Mouse (Mus musculus) forebrain, postnatal 0 days (tissue): ENCODE results near the gene Armh1. TPM values are rescaled to one million over a fixed set of nuclear protein-coding genes. Genes with fewer than 3 reads are reported as not detected.

ENCODE experiments used
- ATAC-seq: fragments of 200-750 bp; cut with Nextera tagmentation; 2 replicates; pipeline ENCODE4 v1.8.0; 2017; ENCODE audit warnings: mild to moderate bottlenecking, moderate library complexity
- DNase-seq: peaks from one replicate; pipeline ENCODE4 v3.0.0-alpha.2; 2015
- H3K27ac ChIP-seq: fragments of 300-500 bp; sonication (generic); 2 replicates; pipeline ENCODE4 v1.5.1; 2014; ENCODE audit warnings: low read depth, mild to moderate bottlenecking, antibody characterized with exemption, low read length, moderate library complexity, mixed read lengths
- H3K27me3 ChIP-seq: fragments of 300-500 bp; sonication (generic); 2 replicates; pipeline ENCODE4 v1.6.1; 2014; ENCODE audit warnings: mild to moderate bottlenecking, low read length, mixed read lengths; ENCODE audit not compliant: insufficient read depth
- H3K36me3 ChIP-seq: fragments of 300-500 bp; sonication (generic); 2 replicates; pipeline ENCODE4 v1.6.1; 2014; ENCODE audit warnings: mild to moderate bottlenecking, moderate library complexity; ENCODE audit not compliant: insufficient read depth
- H3K4me1 ChIP-seq: fragments of 300-500 bp; sonication (generic); 2 replicates; pipeline ENCODE4 v1.6.1; 2014; ENCODE audit warnings: antibody characterized with exemption; ENCODE audit not compliant: insufficient read depth
- H3K4me2 ChIP-seq: fragments of 300-500 bp; sonication (generic); 2 replicates; pipeline ENCODE4 v1.6.1; 2014; ENCODE audit warnings: low read depth, mild to moderate bottlenecking, moderate library complexity
- H3K4me3 ChIP-seq: fragments of 300-500 bp; sonication (generic); 2 replicates; pipeline ENCODE4 v1.5.1; 2014; ENCODE audit warnings: low read depth, low read length, mixed read lengths
- H3K9ac ChIP-seq: fragments of 300-500 bp; sonication (generic); 2 replicates; pipeline ENCODE4 v1.6.1; 2014; ENCODE audit warnings: mild to moderate bottlenecking
- H3K9me3 ChIP-seq: fragments of 300-500 bp; sonication (generic); 2 replicates; pipeline ENCODE4 v1.6.1; 2016; ENCODE audit warnings: low read length
- CTCF ChIP-seq: sonication (generic); IDR thresholded peaks from 2 replicates; pipeline ENCODE4 v1.5.1; 2016; ENCODE audit warnings: antibody characterized with exemption, control low read depth, low read depth
- WGBS: fragments of 180-500 bp; shearing (Covaris S2); extraction: QIAGEN DNeasy Blood & Tissue Kit; methylation state at CpG from one replicate; pipeline ENCODE4 v1.1.7; 2014; 5-methylcytosine and 5-hydroxymethylcytosine counted together
- polyA plus RNA-seq: library from polyadenylated mRNA; unstranded; fragments of >200 nt; fragmentation: Nextera tagmentation; extraction: Ambion mirVana; gene quantifications from 2 replicates; pipeline ENCODE4 v1.2.1, GENCODE M21; 2015
- total RNA-seq: library from RNA; depleted of rRNA; stranded (reverse); fragments of >200 nt; gene quantifications from 2 replicates; pipeline ENCODE4 v1.2.3, GENCODE M21; 2014; rRNA removed

The Armh1 gene
- total RNA-seq (1.5 and 1.8 TPM in 2 replicates), polyA plus RNA-seq (2.0 and 2.5 TPM in 2 replicates)

- no peaks in the 10 kb centered on the region for H3K4me1 ChIP-seq
- no peaks in the 10 kb centered on the region for H3K27me3 ChIP-seq
- H3K4me3 ChIP-seq, result peak within 1 kb of the TSS; percentile 52
- peak within 1 kb of the TSS; percentile 71 for H3K9ac ChIP-seq
- no peaks in the 10 kb centered on the region for H3K9me3 ChIP-seq
- 1% methylated on average over 41 of the region's 43 CpGs for WGBS
- H3K27ac ChIP-seq, result peak within 1 kb of the TSS; percentile 42; the same call in 1 of the 2 replicates
- peak; percentile 86 for DNase-seq
- no peak for TF ChIP-seq CTCF
- peak within 1 kb of the TSS; percentile 63 for H3K4me2 ChIP-seq
- peak; percentile 96 for ATAC-seq
- no peaks in the 10 kb centered on the region for H3K36me3 ChIP-seq
Observed at GRCm38 (mm10) chr4:117251801-117252316, at the start of gene Armh1, which contains the start of gene Tmem53. Gene Armh1, minus strand, starts transcription at chr4:117252125. Gene Tmem53, plus strand, starts transcription at chr4:117251951.

GRCm38 (mm10) chr4:117299921-117300320 lies 48.0 kb upstream of the Armh1 start:
- no peak overlapping the region for H3K27ac ChIP-seq
- H3K9ac ChIP-seq, result no peak overlapping the region
- no peak for TF ChIP-seq CTCF
- no peak overlapping the region for H3K4me3 ChIP-seq
- H3K4me1 ChIP-seq, result no peaks in the 10 kb centered on the region
- WGBS, result 82% methylated on average over 10 of the region's 10 CpGs
- H3K9me3 ChIP-seq, result no peaks in the 10 kb centered on the region
- no peak overlapping the region for H3K4me2 ChIP-seq
- peaks cover 29% of the 10 kb centered on the region for H3K27me3 ChIP-seq
- ATAC-seq, result no peak
- no peak for DNase-seq
- no peaks in the 10 kb centered on the region for H3K36me3 ChIP-seq

GRCm38 (mm10) chr4:117297819-117298218 lies 45.9 kb upstream of the Armh1 start:
- no peak for DNase-seq
- H3K4me2 ChIP-seq, result no peak overlapping the region
- H3K27me3 ChIP-seq, result peaks cover 9% of the 10 kb centered on the region; the same call in 1 of the 2 replicates
- H3K4me3 ChIP-seq, result no peak overlapping the region
- H3K27ac ChIP-seq, result no peak overlapping the region
- no peaks in the 10 kb centered on the region for H3K36me3 ChIP-seq
- no peaks in the 10 kb centered on the region for H3K4me1 ChIP-seq
- H3K9ac ChIP-seq, result no peak overlapping the region
- 84% methylated on average over 9 of the region's 9 CpGs for WGBS
- ATAC-seq, result no peak
- no peak for TF ChIP-seq CTCF
- H3K9me3 ChIP-seq, result no peaks in the 10 kb centered on the region

- no peak for TF ChIP-seq CTCF
- ATAC-seq (no peak), DNase-seq (no peak)
- Histone ChIP-seq H3K27ac (no peak overlapping the region), H3K4me3 (no peak overlapping the region), H3K4me2 (no peak overlapping the region), H3K36me3 (no peaks in the 10 kb centered on the region), H3K9me3 (no peaks in the 10 kb centered on the region), H3K9ac (no peak overlapping the region), H3K27me3 (peaks cover 4% of the 10 kb centered on the region; the same call in 1 of the 2 replicates), H3K4me1 (no peaks in the 10 kb centered on the region)
- 75% methylated on average over 19 of the region's 19 CpGs for WGBS
Observed at GRCm38 (mm10) chr4:117296849-117297593, 45.1 kb upstream of the Armh1 start.

- Histone ChIP-seq H3K9me3 (no peaks in the 10 kb centered on the region), H3K4me2 (no peak overlapping the region), H3K27ac (no peak overlapping the region), H3K9ac (no peak overlapping the region), H3K27me3 (no peaks in the 10 kb centered on the region), H3K4me1 (peaks cover 5% of the 10 kb centered on the region; the same call in 1 of the 2 replicates), H3K4me3 (no peak overlapping the region), H3K36me3 (peaks cover 10% of the 10 kb centered on the region; the same call in 1 of the 2 replicates)
- DNase-seq, result no peak
- TF ChIP-seq CTCF, result no peak
- WGBS, result 88% methylated on average over 2 of the region's 2 CpGs
- no peak for ATAC-seq
Observed at GRCm38 (mm10) chr4:117291696-117292095, 39.8 kb upstream of the Armh1 start.

GRCm38 (mm10) chr4:117288927-117289801 lies 37.2 kb upstream of the Armh1 start:
- Histone ChIP-seq H3K27ac (peak overlapping the region; percentile 93), H3K27me3 (no peaks in the 10 kb centered on the region), H3K9ac (peak overlapping the region; percentile 79), H3K9me3 (no peaks in the 10 kb centered on the region), H3K4me1 (peaks cover 5% of the 10 kb centered on the region; the same call in 1 of the 2 replicates), H3K4me2 (peak overlapping the region; percentile 90), H3K36me3 (peaks cover 36% of the 10 kb centered on the region), H3K4me3 (peak overlapping the region; percentile 75)
- peak; percentile 85 for ATAC-seq
- WGBS, result 1% methylated on average over 71 of the region's 80 CpGs
- peak; percentile 87 for DNase-seq
- no peak for TF ChIP-seq CTCF
